Mouse (Mus musculus): Measurements from ENCODE around the gene Arhgap29.

Arhgap29 gene

DNA sequence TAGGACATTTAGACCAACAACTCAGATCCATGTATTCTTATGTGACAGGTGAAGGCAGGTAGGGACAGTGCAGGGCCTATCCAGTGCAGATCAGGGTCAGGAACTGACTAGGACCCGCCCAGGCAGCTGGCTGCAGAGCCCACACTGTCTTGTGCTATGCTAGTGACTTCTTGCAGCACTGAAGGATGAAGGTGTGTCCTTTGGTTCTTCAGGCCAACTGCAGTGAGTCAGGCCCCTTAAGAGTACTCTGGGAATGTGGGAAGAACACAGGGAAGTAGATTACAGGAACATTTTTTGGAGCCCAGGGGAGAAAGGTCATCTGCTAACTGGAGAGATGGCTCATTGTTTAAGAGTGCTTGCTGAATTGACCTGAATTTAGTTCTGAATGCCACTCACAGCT, 60.1 kb downstream of the Arhgap29 start:
- no peak for DNase-seq

DNA sequence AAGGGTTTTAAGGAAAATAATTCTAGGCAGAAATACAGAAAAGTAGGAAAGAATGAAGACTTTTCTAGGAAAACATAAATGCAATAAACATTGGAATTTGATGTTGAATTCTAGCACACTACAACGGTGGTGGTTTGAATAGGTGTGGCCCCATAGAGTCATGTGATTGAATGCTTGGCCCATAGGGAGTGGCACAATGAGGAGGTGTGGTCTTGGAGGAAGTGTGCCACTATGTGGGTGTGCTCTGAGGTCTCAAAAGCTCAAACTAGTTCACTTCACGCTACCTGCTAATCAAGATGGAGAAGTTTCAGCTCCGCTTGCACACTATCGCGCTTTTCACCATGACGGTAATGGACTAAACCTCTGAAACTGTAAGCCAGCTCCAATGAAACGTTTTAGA, 66.1 kb downstream of the Arhgap29 start:
- DNase-seq: no peak

- DNase-seq: no peak
Measured at GRCm38 (mm10) chr3:122019159-122019558, 66.8 kb downstream of the Arhgap29 start.

DNA sequence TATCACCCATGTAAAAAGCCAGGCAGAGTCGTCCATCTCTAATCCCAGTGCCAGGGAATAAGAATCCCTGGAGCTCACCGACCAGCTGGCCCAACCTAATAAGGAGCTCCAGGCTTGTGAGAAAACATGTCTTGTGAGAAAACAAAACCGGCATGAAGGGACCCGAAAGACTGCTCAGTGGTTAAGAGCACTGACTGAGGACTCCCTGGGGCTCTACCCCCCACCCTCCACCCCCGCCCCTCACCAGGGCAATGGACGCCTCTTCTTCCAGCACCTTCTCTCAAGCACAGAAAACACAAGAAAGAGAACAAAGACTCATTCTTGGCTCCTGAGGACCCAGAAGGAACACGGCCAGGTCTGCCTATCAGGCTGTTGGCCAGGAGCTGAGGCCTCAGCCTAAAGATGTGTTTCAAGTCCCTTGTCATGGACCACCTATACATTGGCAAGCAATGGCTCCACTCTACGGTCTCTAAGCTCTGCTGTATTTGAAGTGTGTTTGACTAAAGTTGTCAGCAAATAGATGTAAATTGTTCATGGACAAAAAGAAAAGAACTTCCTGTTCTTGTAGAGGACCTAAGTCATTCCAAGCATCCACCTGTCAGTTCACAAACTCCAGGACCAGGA, 68.8 kb downstream of the Arhgap29 start:
- DNase-seq: no peak

GRCm38 (mm10) chr3:122022355-122022754, 70.0 kb downstream of the Arhgap29 start:
- no peak for DNase-seq

- peak; percentile 52 for DNase-seq
Measured at GRCm38 (mm10) chr3:122026676-122027075, 74.3 kb downstream of the Arhgap29 start.

DNA sequence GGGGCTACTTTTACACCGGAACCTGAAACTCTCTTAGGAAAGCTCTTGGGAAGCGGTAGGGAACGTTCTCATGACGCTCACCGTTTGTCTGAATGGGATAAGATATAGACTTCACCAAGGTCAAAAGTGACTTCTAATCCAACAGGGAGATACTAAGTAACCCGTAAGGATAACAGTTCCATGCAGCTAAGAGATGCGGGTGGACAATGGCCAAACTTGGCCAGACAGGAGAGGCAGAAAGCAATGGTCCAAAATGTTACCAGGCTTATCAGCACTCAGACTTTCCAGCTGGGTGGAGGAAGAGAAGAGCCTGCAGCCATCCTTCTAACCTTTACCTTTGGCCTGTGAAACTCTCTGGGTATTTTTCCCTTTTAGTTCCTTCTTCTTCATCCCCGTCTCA, 75.4 kb downstream of the Arhgap29 start:
- DNase-seq: no peak

DNA sequence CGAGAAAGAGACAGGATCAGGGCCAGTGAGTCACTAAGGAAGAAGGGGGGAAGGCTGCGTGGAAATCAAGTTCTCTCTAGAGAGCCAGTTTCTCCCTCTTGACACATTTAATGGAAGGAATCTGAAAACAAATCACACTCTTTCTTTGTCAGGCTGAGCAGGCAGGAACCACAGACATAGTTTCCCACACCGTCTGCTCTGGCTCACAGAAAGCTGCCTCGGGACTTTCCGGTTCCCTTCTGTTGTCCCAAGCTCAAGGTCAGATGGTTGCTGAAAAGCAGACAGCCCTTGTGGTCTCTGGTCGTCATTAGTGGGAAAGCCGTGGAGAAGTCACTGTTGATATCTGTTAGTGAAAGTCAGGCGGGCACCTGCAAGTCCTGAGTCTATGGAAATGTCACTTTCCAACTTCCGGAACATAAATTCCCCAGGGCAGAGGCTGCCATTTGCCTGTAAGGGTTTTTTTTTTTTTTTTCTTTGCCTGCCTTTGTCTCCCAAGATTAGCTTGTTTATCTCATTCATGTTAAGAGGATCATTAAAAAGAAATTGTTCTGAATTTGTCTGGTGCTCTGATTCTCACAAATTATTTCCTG, 81.0 kb downstream of the Arhgap29 start:
- peak; percentile 65 for DNase-seq

GRCm38 (mm10) chr3:122034240-122034639, 81.9 kb downstream of the Arhgap29 start:
- DNase-seq: peak; percentile 27

- no peak for DNase-seq
Measured at GRCm38 (mm10) chr3:122035092-122035491, 82.8 kb downstream of the Arhgap29 start.

DNA sequence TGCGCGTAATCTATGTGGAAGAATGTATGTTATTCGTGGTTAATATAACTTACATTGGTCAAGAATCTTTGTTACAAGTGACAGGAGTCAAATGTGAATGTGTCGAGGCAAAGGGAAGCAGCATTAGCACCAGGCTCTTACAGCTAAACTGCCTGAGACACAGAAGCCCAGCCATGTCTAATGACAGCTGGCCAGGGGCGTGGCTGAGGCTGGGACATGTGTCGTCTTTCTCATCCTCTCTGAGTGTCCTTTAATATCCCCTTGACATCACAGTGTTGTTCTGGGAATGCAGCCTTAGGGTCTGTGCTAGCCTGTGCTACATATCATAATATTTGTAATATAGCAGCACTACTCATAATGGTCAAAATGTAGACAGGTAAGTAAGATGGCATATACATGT, 88.2 kb downstream of the Arhgap29 start:
- DNase-seq: no peak

GRCm38 (mm10) chr3:122043102-122043501, 90.8 kb downstream of the Arhgap29 start:
- DNase-seq: no peak

DNA sequence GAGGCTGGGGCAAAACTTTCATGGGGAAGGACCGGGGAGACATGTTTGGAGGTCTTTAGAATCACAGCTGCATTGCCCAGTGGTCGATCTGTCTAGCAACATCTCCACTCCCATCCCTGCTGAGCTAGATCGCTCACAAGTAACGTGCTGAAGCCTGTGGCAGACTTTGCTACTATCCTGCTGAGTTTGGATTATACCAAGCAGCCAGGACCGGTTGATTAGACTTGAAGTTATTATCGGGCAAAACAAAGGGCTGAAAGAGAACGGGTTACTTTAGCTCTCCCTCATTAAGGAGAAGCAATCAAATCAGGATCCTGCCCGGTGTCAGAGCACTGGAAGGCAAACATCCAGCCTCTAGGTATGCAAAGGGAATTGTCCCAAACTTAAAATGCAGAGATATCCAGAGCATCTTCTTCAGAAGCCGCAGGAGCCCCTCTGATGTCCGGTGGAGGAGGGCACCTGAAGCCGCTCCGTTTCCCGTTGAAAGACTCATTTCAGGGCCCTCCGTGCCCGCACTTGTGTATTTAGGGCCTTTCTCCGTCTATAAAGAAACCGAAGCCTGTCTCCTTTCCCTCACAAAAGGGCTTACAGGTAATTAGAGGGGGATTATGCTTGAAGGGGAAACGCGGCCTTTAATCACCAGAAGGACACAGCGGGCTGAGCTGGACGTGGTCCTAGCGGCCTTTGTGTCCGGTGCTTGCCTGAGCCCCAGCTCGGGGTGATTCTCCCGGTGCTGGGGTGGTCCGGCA, 91.6 kb downstream of the Arhgap29 start, which contains the start of gene Abca4:
Gene Abca4 (plus strand): TSS at position 645 of the 749 bp plus-strand sequence.
- peak; percentile 31 for DNase-seq

- peak; percentile 73 for DNase-seq
Measured at GRCm38 (mm10) chr3:122046187-122046620, 93.9 kb downstream of the Arhgap29 start.

DNA sequence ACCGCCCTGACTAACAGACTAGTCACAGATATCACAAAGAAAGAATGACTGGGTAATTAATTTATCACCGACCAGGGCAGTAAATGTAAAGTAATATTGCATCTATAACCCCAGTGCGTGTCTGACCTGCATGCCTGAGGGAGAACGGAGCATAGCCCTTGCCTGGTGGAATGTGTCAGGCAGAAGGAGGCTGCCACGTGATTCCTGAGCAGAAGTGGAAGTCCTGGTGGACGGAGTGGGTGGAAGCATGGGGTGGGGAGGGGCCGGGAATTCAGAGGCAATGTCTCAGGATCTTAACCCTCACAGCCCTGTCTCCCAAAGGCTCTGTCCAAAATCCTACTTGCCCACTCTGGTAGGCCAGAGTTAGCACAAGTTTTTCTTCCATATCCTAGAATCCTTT, 95.1 kb downstream of the Arhgap29 start:
- DNase-seq: peak; percentile 77

DNA sequence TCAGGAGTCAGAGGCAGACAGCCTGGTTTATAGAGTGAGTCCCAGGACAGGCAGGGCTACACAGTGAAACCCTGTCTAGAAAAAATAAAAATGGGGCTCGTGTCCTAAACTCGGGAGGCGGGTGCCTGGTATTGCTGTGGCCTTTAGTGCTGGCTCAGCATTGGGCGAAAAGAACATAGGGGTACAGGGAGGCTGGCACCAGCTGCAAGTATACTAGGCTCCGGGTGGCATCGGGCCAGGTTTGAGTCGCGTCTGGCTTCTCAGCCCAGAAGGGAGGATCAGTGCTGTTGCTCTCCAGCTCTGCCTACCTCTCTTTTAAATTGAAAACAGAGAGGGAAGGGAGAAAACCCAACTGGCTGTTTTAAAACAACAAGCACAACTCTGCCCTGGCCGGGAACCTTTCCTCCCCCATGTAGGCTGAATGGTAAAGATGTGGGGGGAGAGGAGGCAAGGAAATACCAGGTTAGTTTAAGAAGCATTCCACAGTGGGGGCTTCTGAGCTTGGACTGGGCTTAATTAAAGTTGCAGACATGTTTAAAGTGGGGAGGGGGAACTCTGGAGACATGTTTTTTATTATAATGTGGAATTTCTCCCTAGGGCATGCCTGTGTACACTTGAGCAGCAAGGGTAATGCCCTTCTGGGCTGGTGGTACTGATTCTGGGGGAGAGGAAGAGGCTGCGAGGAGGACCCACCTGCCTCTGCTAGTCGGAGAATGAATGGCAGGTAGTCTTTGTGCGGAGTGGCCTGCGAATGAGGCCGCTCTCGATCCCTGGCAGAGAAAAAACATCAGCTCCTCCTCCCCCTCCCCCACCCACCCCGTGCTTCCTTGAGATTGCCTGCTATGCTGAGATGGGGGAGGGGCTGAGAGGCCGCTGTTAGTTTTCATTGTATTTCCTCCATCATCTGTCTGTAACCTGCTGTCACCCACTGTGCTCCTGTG, 95.8 kb downstream of the Arhgap29 start:
- peak; percentile 85 for DNase-seq

DNA sequence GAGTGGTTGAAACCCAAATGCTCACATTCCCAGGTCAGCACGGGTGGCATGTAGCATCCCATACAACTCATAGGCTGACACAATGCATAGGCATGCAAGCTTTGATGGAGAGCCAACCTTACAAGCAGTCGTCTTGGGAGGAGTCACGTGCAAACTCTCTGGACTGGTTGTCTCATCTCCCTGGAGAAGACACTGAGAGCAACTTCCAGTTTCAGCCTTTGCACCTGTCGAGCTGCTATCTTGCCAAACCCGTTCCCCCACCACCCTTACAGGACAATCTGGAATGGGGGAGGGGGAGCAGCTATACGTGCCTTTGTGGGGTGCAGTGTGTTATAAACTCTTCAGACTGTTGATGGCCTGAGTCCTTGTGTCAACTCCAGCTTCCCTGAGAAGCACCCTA, 96.8 kb downstream of the Arhgap29 start:
- no peak for DNase-seq

GRCm38 (mm10) chr3:122058439-122059198, 106.3 kb downstream of the Arhgap29 start:
- peak; percentile 54 for DNase-seq

- no peak for DNase-seq
Measured at GRCm38 (mm10) chr3:122062586-122062985, 110.2 kb downstream of the Arhgap29 start.

DNA sequence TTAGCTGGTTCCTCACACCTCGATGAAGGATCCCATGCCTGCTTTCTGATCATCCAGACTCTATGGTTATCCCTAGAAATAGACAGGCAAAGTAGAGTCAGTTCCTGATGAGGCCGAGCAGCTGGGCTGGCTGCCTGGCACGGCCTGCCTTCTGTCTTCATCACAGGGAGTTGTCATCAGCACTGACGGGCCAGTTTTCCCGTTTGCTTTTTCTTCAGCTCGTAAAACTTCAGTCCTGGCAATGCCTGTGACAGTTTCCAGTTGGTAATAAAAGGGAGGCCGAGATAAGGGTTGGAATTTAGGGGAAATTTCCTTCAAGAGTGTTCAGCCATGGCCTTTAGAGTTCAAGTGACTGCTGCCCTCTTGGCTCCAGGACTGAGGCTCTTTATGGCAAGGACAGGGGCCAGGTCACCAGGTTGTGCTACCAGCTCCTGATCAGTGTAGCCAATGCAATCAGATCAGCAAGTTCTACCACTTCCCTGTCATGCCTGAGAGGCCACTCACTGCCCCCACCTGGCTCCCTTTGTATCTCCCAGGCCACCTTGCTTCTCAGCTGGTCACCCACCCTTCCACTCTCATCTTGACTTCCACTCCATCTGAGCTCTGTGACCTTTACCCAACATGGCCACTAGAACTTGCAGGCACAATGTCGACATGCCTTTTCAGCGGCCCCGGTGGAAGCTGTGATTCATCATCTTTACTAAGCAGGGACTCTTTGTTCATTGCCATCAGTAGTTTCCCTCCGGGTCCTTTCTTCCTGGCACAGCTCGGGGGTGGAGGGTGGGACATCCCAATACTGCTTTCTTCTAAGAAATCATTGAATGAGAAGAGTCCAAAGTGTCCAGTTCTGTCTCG, 112.4 kb downstream of the Arhgap29 start:
- DNase-seq: peak; percentile 56
